Mouse (Mus musculus) cerebellum, adult 9-11 months (tissue): Measurements from ENCODE around the gene Ifi47.
A peak's percentile ranks its signal among the peaks of the same experiment; 100 is the strongest.

Source experiments
- DNase-seq: peaks from one replicate; pipeline ENCODE4 v3.0.0; 2022

Gene Ifi47

DNA sequence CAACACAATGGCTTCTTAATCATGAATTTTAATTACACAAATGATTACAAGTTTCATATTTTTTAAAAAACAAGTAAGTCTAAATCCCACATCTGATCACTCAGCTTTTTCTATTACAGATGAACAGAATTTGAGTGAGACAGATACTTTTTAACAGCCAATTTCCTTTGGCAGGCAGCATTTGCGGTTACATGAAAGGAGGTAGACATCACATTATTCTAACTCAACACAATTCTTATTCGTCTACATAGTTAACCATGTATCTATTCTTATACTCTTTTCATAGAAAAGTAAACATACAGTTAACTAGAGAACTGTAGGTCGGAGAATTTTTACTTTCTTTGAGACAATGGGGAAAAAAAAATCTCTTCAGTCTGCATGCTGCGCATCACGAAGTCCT is 14.2 kb downstream of the Ifi47 start:
- DNase-seq: no peak

GRCm38 (mm10) chr11:49091171-49091570 is 14.8 kb downstream of the Ifi47 start:
- DNase-seq: no peak

- DNase-seq: no peak
Measured at GRCm38 (mm10) chr11:49092053-49092586, 15.7 kb downstream of the Ifi47 start.

GRCm38 (mm10) chr11:49092786-49093185 is 16.4 kb downstream of the Ifi47 start:
- DNase-seq: no peak

DNA sequence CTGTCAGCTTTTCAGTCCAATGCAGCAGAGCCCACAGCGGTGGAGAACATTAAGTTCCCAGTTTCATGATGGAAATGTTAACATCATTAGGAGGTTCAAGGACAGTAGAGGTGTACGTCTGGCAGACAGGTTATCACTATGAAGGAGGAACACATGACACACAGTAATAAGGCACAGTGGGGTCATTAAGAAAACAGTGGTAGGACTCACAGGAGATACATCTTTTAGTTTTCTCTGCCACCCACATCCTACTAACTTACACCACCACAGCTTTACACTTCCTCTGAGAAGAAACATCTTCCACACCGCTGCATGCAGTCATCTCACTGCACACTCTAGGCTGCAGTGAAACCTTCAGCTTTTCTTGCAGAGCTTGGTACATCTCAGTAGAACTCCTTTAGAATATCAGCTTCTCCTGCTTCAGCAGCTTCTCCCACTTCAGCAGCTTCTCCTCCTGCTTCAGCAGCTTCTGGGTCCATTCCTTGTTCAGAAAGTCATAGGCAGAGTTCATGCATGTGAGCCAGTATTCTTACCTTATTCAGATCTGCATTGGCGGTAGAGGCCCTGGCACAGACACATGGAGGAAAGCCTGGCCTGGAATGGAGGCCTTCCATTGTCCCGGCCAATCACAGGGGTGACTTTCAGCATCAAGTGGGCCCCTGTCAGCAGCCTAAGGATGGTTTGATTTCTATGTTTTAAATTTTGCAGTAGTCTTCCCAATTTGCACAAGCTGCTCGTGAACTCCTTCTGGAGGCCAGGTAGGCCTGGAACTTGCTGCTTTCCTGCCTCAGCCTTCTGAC is 17.7 kb downstream of the Ifi47 start:
- no peak for DNase-seq

GRCm38 (mm10) chr11:49095367-49095766 is 19.0 kb downstream of the Ifi47 start:
- DNase-seq: no peak

- no peak for DNase-seq
Measured at GRCm38 (mm10) chr11:49100409-49100808, 24.0 kb downstream of the Ifi47 start.

DNA sequence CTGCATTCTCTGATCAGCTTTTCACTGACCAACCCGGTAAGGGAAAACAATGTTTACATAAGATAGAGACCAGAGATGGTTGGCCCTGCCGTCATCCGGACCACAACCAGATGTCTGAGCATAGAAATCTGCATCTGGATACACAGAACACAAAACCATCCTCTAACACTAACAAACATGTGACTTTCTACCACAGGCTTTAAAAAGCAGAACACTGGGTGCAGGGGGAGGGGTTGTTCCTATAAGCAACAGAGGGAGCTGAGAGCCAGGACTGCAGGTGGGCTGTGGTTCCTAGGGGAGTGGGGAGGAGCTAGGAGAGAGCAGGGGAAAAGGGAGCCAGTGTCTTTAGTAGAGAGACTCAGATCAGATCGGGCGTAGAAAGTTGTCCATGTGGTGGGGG is 25.1 kb downstream of the Ifi47 start:
- no peak for DNase-seq

DNA sequence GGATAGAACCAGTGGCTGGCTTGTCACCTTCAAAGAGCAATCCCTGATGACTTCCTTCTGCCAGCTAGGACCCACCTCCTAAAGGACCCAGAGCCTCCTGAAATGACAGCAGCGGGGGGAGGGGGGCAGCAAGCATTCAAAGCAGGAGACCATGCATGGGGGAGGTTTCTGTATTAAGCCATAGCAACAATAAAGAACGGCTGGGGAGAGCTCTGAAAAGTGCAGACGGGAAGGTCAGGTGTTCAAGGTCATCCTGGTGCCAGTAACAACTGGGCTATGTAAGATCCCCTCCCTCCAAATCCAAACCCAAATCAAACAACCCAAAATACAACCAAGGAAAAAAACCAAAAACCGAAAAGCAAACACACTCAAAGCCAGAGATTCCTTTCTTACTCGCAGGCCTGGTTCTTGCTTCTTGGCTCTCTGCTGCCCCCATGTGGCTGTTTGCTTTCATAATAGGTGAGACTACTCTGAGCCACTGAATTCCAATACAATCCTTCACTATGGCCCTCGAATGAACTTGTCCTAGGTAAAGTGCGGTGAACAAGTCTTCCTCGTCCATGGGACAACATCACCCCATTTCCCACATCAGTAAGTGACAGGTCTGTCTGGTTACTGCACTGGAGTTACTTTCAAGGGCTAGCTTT is 26.8 kb downstream of the Ifi47 start:
- DNase-seq: peak; percentile 59

- DNase-seq: no peak
Measured at GRCm38 (mm10) chr11:49105752-49106151, 29.4 kb downstream of the Ifi47 start.

DNA sequence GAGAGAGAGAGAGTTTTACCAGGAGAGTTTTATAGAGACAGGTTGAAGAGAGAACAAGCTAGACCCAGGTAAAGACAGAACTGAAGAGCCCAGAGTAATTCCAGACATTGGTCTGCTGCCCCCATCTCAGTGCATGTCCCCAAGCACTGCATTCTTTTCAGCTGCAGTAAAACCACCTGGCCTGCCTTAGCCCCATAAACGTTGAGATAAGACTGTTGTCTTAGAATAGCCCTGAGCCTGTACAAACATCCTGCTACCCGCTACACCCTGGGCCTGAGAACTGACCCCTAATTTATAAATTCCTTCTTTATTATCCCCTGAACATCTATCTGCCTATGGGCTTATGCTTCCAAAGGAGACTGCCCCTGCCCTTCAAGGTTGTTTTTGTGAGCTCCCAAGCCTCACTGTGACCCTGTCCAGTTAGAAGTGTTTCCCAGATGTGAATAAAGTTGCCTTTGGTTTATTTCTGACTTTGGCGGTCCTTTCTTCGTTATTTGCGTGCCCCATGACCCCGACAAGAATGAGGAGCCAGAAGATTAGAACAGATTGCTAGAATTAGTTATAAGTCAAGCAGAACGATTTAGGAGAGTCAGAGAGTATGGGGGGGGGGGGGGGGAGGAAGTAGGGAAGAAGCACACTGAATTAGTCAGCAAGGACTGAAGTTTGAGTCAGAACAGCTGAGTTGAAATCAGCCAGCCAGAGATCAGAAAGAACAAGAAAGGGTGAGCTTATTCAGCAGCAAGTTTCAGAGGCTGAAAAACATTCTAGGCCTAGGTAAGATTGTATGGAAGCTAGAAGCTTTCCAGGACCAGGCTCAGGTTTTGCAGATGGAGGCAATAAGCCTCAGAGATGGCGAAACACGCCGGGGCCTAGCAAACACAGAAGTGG is 31.5 kb downstream of the Ifi47 start:
- DNase-seq: no peak

- DNase-seq: no peak
Measured at GRCm38 (mm10) chr11:49108833-49109232, 32.4 kb downstream of the Ifi47 start.

- no peak for DNase-seq
Measured at GRCm38 (mm10) chr11:49111000-49111399, 34.6 kb downstream of the Ifi47 start.

GRCm38 (mm10) chr11:49112624-49113219 is 36.3 kb downstream of the Ifi47 start:
- no peak for DNase-seq

DNA sequence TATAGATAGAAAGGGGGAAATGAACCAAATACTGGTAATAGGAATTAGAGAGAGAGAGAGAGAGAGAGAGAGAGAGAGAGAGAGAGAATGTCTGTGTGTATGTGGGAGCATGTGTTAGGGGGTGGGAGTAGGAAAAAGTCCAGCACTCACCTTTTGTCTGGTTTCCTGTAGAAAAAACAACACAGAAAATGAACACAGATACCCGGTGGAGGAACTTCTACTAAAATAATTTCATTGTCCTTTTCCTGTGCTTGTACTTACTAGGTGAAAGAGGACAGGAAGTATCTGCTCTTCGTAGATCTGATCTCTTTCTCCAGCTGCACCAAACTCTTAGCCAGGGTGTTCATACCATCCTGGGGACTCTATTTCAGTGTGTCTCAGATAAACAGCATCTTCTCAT is 37.8 kb downstream of the Ifi47 start:
- DNase-seq: no peak

DNA sequence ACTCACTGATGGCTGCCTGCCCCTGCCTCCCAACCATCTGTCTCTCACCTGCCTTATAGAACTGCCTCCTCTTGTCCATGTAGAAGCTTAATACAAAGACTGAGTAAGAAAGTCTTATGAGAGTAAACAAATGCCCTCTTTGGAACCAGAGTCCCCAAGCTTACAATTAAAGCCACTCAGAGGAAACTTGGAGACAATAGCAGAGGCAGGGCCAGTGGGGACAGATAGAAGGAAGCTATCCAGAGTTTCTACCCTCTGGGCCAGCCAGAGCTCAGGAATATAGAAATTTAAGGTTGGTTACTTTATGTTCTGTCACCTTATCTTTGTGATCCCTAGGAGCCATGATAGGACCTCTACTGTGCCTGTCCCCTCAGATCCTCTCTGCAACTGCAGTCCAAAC is 38.4 kb downstream of the Ifi47 start, which contains the start of gene Olfr1396:
Gene Olfr1396, minus strand, starts transcription at position 101 of the 400 bp plus-strand sequence.
- DNase-seq: no peak

- no peak for DNase-seq
Measured at GRCm38 (mm10) chr11:49119635-49120034, 43.2 kb downstream of the Ifi47 start.

- no peak for DNase-seq
Measured at GRCm38 (mm10) chr11:49124169-49124568, 47.8 kb downstream of the Ifi47 start.

DNA sequence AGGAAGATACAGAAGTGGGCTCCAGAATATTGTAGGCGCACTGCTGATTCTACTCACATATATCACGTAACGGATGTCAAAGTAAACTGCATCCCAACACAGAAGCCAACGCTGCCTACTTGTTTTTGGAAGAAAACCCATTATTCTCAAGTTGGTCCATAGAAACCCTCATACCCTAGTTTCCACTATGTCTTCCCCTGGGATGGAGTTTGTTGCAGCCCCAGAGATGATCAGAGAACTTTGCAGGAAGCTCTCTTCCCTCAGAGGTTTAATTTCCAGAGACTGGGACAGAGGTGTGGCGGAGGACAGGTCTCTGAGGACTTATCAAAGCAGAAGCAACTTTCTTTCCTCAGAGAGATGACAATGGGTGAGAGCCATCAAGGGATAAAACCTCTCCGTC is 65.6 kb downstream of the Ifi47 start, which contains the start of gene Olfr1395:
Gene Olfr1395, plus strand, starts transcription at position 301 of the 400 bp plus-strand sequence.
- no peak for DNase-seq
